Mouse (Mus musculus): Measurements from ENCODE around the gene Btbd1. TPM values are rescaled to one million over a fixed set of nuclear protein-coding genes. Genes with fewer than 3 reads are reported as not detected.

Btbd1 gene
- polyA plus RNA-seq (2015; fragmentation: Nextera tagmentation; extraction: Ambion mirVana): 16.6 and 20.8 TPM in 2 replicates

DNA sequence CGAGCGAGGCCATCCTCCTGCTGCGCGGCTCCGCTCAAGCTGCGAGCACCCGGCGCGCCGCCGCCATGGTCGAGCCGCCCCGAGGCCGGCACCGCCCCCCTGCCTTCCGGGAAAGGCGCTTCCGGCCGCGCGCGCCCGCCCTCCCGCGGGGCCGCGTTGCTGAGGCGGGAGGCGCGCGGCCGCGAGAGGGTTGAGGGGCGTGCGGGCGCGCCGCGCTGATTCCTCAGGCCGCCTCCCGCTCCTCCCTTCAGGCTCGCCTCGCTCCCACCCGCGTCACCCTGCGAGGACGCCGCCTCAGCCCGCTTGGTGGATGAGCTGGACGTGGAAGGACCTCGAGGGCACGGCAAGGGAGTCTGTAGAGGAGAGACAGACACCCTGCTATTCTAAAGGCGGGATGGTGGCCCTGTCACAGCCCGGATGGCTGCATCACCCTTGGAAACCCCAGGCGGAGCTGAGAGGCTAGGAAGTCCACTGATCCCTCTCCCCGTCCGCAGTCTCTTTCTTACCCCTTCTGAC, at the start of gene Btbd1:
TSS of gene Btbd1 (minus strand) at position 53 of the 516 bp plus-strand sequence.
- TF ChIP-seq EP300 (IDR thresholded peaks at IDR 0.05; ENCODE audit: low read depth) (no peak), CTCF (IDR thresholded peaks at IDR 0.05; ENCODE audit: low read depth) (no peak)
- Histone ChIP-seq H3K9me3 (ENCODE audit: low read length) (no peaks in the 10 kb centered on the region), H3K27ac (ENCODE audit: low read depth) (peak within 1 kb of the TSS; percentile 95), H3K4me1 (ENCODE audit: insufficient read depth) (peaks cover 29% of the 10 kb centered on the region), H3K9ac (replicated peaks) (peak within 1 kb of the TSS; percentile 89), H3K4me2 (ENCODE audit: low read depth, low read length) (peak within 1 kb of the TSS; percentile 92), H3K36me3 (replicated peaks; ENCODE audit: insufficient read depth, low read length) (no peaks in the 10 kb centered on the region), H3K27me3 (ENCODE audit: insufficient read depth, low read length) (no peaks in the 10 kb centered on the region), H3K4me3 (ENCODE audit: low read depth, low read length) (peak within 1 kb of the TSS; percentile 92)
- ATAC-seq (peak; percentile 95), DNase-seq (peak; percentile 89)
- 1% methylated on average over 46 of the region's 58 CpGs for WGBS (ENCODE audit: insufficient replicate concordance)

DNA sequence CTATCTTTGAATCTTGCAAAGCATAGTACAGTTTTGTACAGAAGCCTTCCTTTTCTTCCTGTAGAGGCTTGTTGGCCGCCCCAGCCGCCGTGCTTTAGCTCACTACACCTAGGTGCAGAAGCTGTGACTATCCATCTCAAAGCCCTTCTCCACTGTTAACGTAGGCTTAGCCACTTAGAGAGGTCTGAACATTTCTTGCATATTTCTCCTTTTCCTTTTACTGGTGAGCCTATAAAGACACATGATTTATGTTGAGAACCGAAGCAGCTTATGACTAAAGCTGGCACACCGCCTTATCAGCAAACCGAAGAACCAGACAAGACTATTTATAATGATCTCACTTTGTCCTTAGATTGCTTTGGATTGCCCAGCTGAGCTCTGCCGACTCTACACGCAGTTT, 46.1 kb upstream of the Btbd1 start:
- WGBS (ENCODE audit: insufficient replicate concordance): 78% methylated on average over 9 of the region's 9 CpGs
- Histone ChIP-seq H3K9ac (replicated peaks) (no peak overlapping the region), H3K27ac (ENCODE audit: low read depth) (no peak overlapping the region), H3K9me3 (ENCODE audit: low read length) (no peaks in the 10 kb centered on the region), H3K27me3 (ENCODE audit: insufficient read depth, low read length) (peaks cover 26% of the 10 kb centered on the region), H3K36me3 (replicated peaks; ENCODE audit: insufficient read depth, low read length) (peaks cover 4% of the 10 kb centered on the region; the same call in 1 of the 2 replicates), H3K4me3 (ENCODE audit: low read depth, low read length) (no peak overlapping the region), H3K4me2 (ENCODE audit: low read depth, low read length) (no peak overlapping the region), H3K4me1 (ENCODE audit: insufficient read depth) (no peaks in the 10 kb centered on the region)
- no peak for DNase-seq
- TF ChIP-seq EP300 (IDR thresholded peaks at IDR 0.05; ENCODE audit: low read depth) (no peak), CTCF (IDR thresholded peaks at IDR 0.05; ENCODE audit: low read depth) (no peak)
- no peak for ATAC-seq

DNA sequence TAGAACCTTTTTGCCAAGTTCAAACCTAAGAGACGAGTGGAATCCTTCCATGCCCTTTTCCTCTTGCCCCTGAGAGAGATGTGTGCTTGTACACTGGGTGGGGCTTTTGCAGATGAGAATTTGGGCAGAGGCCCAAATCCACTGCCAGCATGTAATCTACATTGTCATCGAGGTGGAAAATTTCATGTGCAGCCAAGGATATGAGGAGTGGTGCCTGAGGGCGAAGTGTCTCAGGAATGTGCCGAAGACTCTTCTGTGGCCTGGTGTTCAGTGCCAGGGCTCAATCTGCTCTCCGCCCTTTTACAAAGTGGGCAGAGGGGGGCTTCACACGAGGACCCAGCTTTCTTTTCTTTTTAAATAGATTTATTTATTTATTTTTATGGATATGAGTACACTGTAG, 45.4 kb upstream of the Btbd1 start:
- Histone ChIP-seq H3K9me3 (ENCODE audit: low read length) (no peaks in the 10 kb centered on the region), H3K36me3 (replicated peaks; ENCODE audit: insufficient read depth, low read length) (peaks cover 7% of the 10 kb centered on the region; the same call in 1 of the 2 replicates), H3K27me3 (ENCODE audit: insufficient read depth, low read length) (peaks cover 27% of the 10 kb centered on the region), H3K4me2 (ENCODE audit: low read depth, low read length) (no peak overlapping the region), H3K4me3 (ENCODE audit: low read depth, low read length) (no peak overlapping the region), H3K9ac (replicated peaks) (no peak overlapping the region), H3K4me1 (ENCODE audit: insufficient read depth) (no peaks in the 10 kb centered on the region), H3K27ac (ENCODE audit: low read depth) (no peak overlapping the region)
- no peak for DNase-seq
- no peak for ATAC-seq
- WGBS (ENCODE audit: insufficient replicate concordance): 72% methylated on average over 6 of the region's 6 CpGs
- no peak for TF ChIP-seq CTCF (IDR thresholded peaks at IDR 0.05; ENCODE audit: low read depth)
- no peak for TF ChIP-seq EP300 (IDR thresholded peaks at IDR 0.05; ENCODE audit: low read depth)

DNA sequence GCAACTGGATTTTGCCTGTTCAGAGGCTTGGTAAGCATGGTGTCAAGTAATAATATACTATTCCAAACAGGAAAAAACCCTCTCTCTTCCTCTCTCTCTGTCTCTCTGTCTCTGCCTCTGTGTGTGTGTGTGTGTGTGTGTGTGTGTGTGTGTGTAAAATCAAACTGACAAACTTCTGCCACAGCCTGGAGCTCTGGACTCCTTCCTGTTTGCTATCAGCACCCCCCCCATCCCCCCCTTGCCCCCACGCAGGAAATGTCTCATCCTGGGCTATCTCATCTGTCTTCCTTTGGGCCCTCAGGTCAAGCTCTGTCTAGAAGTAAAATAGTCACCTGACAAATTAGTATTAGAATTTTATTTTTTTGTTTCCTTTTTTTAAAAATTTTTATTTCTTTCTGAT, 44.6 kb upstream of the Btbd1 start:
- H3K9me3 ChIP-seq (ENCODE audit: low read length): no peaks in the 10 kb centered on the region
- no peak for TF ChIP-seq CTCF (IDR thresholded peaks at IDR 0.05; ENCODE audit: low read depth)
- no peak for TF ChIP-seq EP300 (IDR thresholded peaks at IDR 0.05; ENCODE audit: low read depth)
- ATAC-seq (no peak), DNase-seq (no peak)
- H3K36me3 ChIP-seq (replicated peaks; ENCODE audit: insufficient read depth, low read length): peaks cover 7% of the 10 kb centered on the region; the same call in 1 of the 2 replicates
- no peak overlapping the region for H3K27ac ChIP-seq (ENCODE audit: low read depth)
- H3K4me3 ChIP-seq (ENCODE audit: low read depth, low read length): no peak overlapping the region
- H3K27me3 ChIP-seq (ENCODE audit: insufficient read depth, low read length): peaks cover 34% of the 10 kb centered on the region
- no peaks in the 10 kb centered on the region for H3K4me1 ChIP-seq (ENCODE audit: insufficient read depth)
- H3K9ac ChIP-seq (replicated peaks): no peak overlapping the region
- WGBS (ENCODE audit: insufficient replicate concordance): 13% methylated on average over 1 of the region's 1 CpGs
- H3K4me2 ChIP-seq (ENCODE audit: low read depth, low read length): no peak overlapping the region

DNA sequence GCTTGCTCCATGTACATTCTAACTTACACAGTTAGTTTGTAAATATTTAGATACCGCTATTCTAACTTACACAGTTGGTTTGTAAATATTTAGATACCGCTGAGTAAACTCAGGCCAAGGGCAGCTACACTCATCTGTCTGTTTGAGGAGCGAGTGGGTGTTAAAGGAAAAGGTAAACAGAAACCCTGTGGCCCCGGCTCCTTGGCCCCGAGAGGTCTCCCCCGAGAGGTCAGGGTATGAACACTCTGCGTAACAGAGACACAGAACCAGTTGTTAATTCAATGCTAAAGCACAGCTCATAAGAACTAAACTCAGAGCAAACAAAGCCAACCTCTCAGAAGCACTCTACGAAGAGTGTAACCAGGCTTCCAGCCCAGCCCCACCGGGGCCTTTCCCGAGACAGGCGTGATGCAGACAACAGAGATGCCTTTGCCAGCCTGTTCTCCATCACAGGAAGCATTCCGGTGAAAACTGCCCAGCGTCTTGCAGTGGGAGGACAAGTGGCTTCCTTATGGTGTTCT, 43.3 kb upstream of the Btbd1 start:
- Histone ChIP-seq H3K9ac (replicated peaks) (no peak overlapping the region), H3K27ac (ENCODE audit: low read depth) (no peak overlapping the region), H3K4me3 (ENCODE audit: low read depth, low read length) (no peak overlapping the region), H3K4me2 (ENCODE audit: low read depth, low read length) (no peak overlapping the region), H3K27me3 (ENCODE audit: insufficient read depth, low read length) (peaks cover 34% of the 10 kb centered on the region), H3K4me1 (ENCODE audit: insufficient read depth) (no peaks in the 10 kb centered on the region), H3K36me3 (replicated peaks; ENCODE audit: insufficient read depth, low read length) (peaks cover 7% of the 10 kb centered on the region; the same call in 1 of the 2 replicates), H3K9me3 (ENCODE audit: low read length) (no peaks in the 10 kb centered on the region)
- DNase-seq (no peak), ATAC-seq (peak; percentile 35; the same call in 1 of the 2 replicates)
- 61% methylated on average over 13 of the region's 13 CpGs for WGBS (ENCODE audit: insufficient replicate concordance)
- TF ChIP-seq CTCF (IDR thresholded peaks at IDR 0.05; ENCODE audit: low read depth) (no peak), EP300 (IDR thresholded peaks at IDR 0.05; ENCODE audit: low read depth) (no peak)

DNA sequence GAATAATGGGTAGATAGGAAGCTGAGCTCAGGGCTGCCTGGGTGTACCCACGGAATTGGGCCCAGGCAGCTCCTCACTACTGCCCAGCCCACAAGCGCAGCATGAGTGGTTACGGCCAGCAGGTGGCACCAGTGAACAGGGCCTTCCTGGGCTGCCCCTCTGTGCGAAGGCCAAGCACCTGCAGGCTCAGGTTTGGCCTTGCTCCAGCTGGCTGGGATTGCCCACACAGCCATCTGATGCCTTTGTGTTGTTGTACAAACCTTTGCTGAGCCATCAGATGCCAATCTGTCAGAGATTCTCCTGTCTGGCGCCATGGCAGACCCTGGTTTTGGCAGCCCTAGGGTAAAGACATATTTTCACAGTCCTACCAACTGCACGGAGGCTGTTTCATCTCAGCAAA, 38.9 kb upstream of the Btbd1 start:
- 30% methylated on average over 6 of the region's 6 CpGs for WGBS (ENCODE audit: insufficient replicate concordance)
- DNase-seq (peak; percentile 88), ATAC-seq (peak; percentile 63)
- TF ChIP-seq CTCF (IDR thresholded peaks at IDR 0.05; ENCODE audit: low read depth) (peak; percentile 96), EP300 (IDR thresholded peaks at IDR 0.05; ENCODE audit: low read depth) (no peak)
- H3K9me3 ChIP-seq (ENCODE audit: low read length): no peaks in the 10 kb centered on the region
- H3K9ac ChIP-seq (replicated peaks): no peak overlapping the region
- peaks cover 36% of the 10 kb centered on the region for H3K27me3 ChIP-seq (ENCODE audit: insufficient read depth, low read length)
- no peak overlapping the region for H3K27ac ChIP-seq (ENCODE audit: low read depth)
- no peak overlapping the region for H3K4me3 ChIP-seq (ENCODE audit: low read depth, low read length)
- no peak overlapping the region for H3K4me2 ChIP-seq (ENCODE audit: low read depth, low read length)
- H3K36me3 ChIP-seq (replicated peaks; ENCODE audit: insufficient read depth, low read length): 0 out of 2 replicates have a peak, but pooled peaks cover 11% of the 10 kb centered on the region
- H3K4me1 ChIP-seq (ENCODE audit: insufficient read depth): peaks cover 5% of the 10 kb centered on the region; the same call in 1 of the 2 replicates
